Mouse (Mus musculus) spleen, adult 12 weeks (tissue): ENCODE data around the gene Vmn1r121.
"Not testable (repeated sequence)": the region's sequence is repeated elsewhere in the genome, so short reads cannot be mapped to it uniquely, and the experiment has no call there.

Experiments used
- DNase-seq: peaks from one replicate; pipeline ENCODE4 v3.0.0; 2022; ENCODE audit warnings: low spot score

The Vmn1r121 gene

DNA sequence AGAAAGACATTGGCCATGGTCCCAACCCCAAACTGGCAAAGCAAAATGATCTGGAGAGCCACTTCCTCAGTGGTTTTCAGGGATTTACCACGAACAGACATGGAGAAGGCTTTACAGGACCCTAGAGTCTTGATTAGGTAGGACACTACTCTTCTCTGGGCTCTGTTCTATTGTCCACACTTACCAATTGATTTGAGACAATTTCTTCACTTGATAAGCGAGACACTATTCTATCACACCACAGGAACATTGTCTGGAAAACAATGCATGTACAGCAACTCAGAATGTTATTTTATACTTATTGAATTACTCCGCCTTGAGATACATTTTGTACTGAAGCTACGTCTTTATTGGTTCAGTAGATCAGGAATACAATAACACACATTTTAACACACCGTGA lies at the start of gene Vmn1r121:
TSS of gene Vmn1r121 (minus strand) at position 101 of the 400 bp plus-strand sequence.
- DNase-seq, result not testable (repeated sequence)

DNA sequence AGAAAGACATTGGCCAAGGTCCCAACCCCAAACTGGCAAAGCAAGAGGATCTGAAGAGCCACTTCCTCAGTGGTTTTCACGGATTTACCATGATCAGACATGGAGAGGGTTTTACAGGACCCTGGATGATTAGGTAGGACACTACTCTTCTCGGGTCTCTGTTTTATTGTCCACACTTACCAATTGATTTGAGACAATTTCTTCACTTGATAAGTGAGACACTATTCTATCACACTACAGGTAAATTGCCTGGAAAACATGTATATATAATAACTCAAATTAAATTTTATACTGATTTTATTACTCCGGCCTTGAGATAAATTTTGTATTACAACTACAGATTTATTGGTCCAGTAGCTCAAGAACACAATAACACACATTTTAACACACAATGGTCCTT lies 35.7 kb upstream of the Vmn1r121 start, which contains the start of gene Vmn1r122:
TSS of gene Vmn1r122 (minus strand) at position 101 of the 400 bp plus-strand sequence.
- not testable (repeated sequence) for DNase-seq

DNA sequence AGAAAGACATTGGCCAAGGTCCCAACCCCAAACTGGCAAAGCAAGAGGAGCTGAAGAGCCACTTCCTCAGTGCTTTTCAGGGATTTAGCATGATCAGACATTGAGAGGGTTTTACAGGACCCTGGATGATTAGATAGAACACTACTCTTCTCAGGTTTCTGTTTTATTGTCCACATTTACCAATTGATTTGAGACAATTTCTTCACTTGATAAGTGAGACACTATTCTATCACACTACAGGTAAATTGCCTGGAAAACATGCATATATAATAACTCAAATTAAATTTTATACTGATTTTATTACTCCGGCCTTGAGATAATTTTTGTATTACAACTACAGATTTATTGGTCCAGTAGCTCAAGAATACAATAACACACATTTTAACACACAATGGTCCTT lies 44.6 kb downstream of the Vmn1r121 start, which contains the start of gene Vmn1r120:
TSS of gene Vmn1r120 (minus strand) at position 101 of the 400 bp plus-strand sequence.
- DNase-seq, result not testable (repeated sequence)
